Mouse (Mus musculus) forebrain, embryonic 14.5 days (tissue): ENCODE results near the gene Ddx4. TPM values are rescaled to one million over a fixed set of nuclear protein-coding genes. Genes with fewer than 3 reads are reported as not detected.
"Not testable (repeated sequence)": the region's sequence is repeated elsewhere in the genome, so short reads cannot be mapped to it uniquely, and the experiment has no call there.

Experiments used
- ATAC-seq: fragments of 200-750 bp; cut with Nextera tagmentation; 2 replicates; pipeline ENCODE4 v1.8.0; 2017; ENCODE audit warnings: mild to moderate bottlenecking, moderate library complexity
- DNase-seq: peaks from one replicate; pipeline ENCODE4 v3.0.0-alpha.2; 2015; ENCODE audit warnings: low spot score
- H3K27ac ChIP-seq: fragments of 300-500 bp; sonication (generic); 2 replicates; pipeline ENCODE4 v1.5.1; 2014; ENCODE audit warnings: low read depth, mild to moderate bottlenecking, control low read depth, low read length, moderate library complexity
- H3K27me3 ChIP-seq: fragments of 300-500 bp; sonication (generic); replicated peaks from 2 replicates; pipeline ENCODE4 v1.6.1; 2014; ENCODE audit warnings: low read length, control low read depth, mixed read lengths; ENCODE audit not compliant: control insufficient read depth, insufficient read depth
- H3K36me3 ChIP-seq: fragments of 300-500 bp; sonication (generic); 2 replicates; pipeline ENCODE4 v1.6.1; 2014; ENCODE audit warnings: low read length, control low read depth; ENCODE audit not compliant: control insufficient read depth, insufficient read depth
- H3K4me1 ChIP-seq: fragments of 300-500 bp; sonication (generic); 2 replicates; pipeline ENCODE4 v1.6.1; 2014; ENCODE audit warnings: antibody characterized with exemption, low read length, control low read depth; ENCODE audit not compliant: control insufficient read depth, insufficient read depth
- H3K4me2 ChIP-seq: fragments of 300-500 bp; sonication (generic); 2 replicates; pipeline ENCODE4 v1.6.1; 2014; ENCODE audit warnings: mild to moderate bottlenecking, control low read depth, low read length
- H3K4me3 ChIP-seq: fragments of 300-500 bp; sonication (generic); 2 replicates; pipeline ENCODE4 v1.5.1; 2014; ENCODE audit warnings: low read depth, low read length, control low read depth
- H3K9ac ChIP-seq: fragments of 300-500 bp; sonication (generic); 2 replicates; pipeline ENCODE4 v1.6.1; 2014; ENCODE audit warnings: mild to moderate bottlenecking, low read length, control low read depth, moderate library complexity
- H3K9me3 ChIP-seq: fragments of 300-500 bp; sonication (generic); replicated peaks from 2 replicates; pipeline ENCODE4 v1.6.1; 2016; ENCODE audit warnings: low read length, control low read depth, mixed read lengths; ENCODE audit not compliant: control insufficient read depth
- WGBS: fragments of 180-500 bp; shearing (Covaris S2); extraction: QIAGEN DNeasy Blood & Tissue Kit; methylation state at CpG from one replicate; pipeline ENCODE4 v1.1.7; 2014; 5-methylcytosine and 5-hydroxymethylcytosine counted together
- polyA plus RNA-seq: library from polyadenylated mRNA; unstranded; fragments of >200 nt; fragmentation: Nextera tagmentation; extraction: Ambion mirVana; gene quantifications from 2 replicates; pipeline ENCODE4 v1.2.1, GENCODE M21; 2014

Gene Ddx4
- polyA plus RNA-seq, 1 experiment from 2014 or later: 0.93 TPM

- Histone ChIP-seq H3K9me3 (no peaks in the 10 kb centered on the region), H3K4me2 (no peak overlapping the region), H3K4me1 (no peaks in the 10 kb centered on the region), H3K4me3 (no peak overlapping the region), H3K27me3 (no peaks in the 10 kb centered on the region), H3K36me3 (no peaks in the 10 kb centered on the region), H3K9ac (no peak overlapping the region), H3K27ac (no peak overlapping the region)
- WGBS: 61% methylated on average over 3 of the region's 3 CpGs
- peak; percentile 20 for DNase-seq
- ATAC-seq: no peak
Measured at GRCm38 (mm10) chr13:112621592-112621991, 30.7 kb downstream of the Ddx4 start.

DNA sequence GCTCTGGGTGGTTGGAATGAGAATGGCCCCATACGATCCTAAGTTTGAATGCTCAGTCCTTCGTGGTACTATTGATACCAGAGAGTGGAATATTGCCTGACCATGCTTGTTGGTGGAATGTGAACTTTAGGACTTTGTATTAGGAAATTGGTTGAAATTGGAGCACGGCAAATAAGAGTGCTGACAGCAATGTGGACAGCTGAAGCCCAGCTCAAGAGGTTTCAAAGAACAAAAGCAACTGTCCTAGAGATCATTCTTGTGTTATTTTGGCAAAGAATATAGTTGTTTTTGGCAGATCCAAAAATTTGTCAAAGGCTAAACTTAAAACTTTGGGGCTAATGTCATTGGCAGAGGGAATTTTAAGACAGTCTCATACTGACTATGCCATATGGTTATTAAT, 43.7 kb downstream of the Ddx4 start:
- H3K4me2 ChIP-seq: no peak overlapping the region
- ATAC-seq: no peak
- no peaks in the 10 kb centered on the region for H3K9me3 ChIP-seq
- H3K27ac ChIP-seq: no peak overlapping the region
- 90% methylated on average over 3 of the region's 3 CpGs for WGBS
- H3K36me3 ChIP-seq: no peaks in the 10 kb centered on the region
- no peak for DNase-seq
- no peaks in the 10 kb centered on the region for H3K4me1 ChIP-seq
- H3K4me3 ChIP-seq: no peak overlapping the region
- H3K9ac ChIP-seq: no peak overlapping the region
- H3K27me3 ChIP-seq: no peaks in the 10 kb centered on the region

DNA sequence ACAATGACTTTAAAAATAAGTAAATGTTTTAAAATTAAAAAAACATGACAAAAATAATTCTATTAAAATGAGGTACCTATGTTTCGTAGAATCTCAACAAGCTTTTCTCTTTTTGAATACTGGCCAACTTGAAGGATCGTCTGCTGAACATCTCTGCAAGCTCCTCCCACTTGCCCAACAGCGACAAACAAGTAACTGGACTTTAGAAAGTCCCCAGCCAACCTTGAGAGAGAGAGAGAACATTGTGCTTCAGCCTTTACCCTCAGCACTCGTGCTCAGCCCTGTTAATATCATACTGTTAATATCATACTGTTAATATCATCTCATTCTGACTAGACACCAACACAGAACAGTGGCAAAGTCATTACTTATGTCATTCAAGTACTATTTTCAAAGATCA, 47.9 kb downstream of the Ddx4 start:
- H3K27ac ChIP-seq: no peak overlapping the region
- DNase-seq (no peak), ATAC-seq (no peak)
- WGBS: 69% methylated on average over 4 of the region's 4 CpGs
- H3K4me3 ChIP-seq: no peak overlapping the region
- no peaks in the 10 kb centered on the region for H3K4me1 ChIP-seq
- no peaks in the 10 kb centered on the region for H3K36me3 ChIP-seq
- H3K9me3 ChIP-seq: no peaks in the 10 kb centered on the region
- H3K9ac ChIP-seq: no peak overlapping the region
- no peaks in the 10 kb centered on the region for H3K27me3 ChIP-seq
- H3K4me2 ChIP-seq: no peak overlapping the region

- no peak overlapping the region for H3K27ac ChIP-seq
- no peak overlapping the region for H3K9ac ChIP-seq
- H3K9me3 ChIP-seq: no peaks in the 10 kb centered on the region
- no peaks in the 10 kb centered on the region for H3K27me3 ChIP-seq
- ATAC-seq (no peak), DNase-seq (no peak)
- no peak overlapping the region for H3K4me3 ChIP-seq
- H3K4me1 ChIP-seq: no peaks in the 10 kb centered on the region
- no peak overlapping the region for H3K4me2 ChIP-seq
- 98% methylated on average over 1 of the region's 1 CpGs for WGBS
- no peaks in the 10 kb centered on the region for H3K36me3 ChIP-seq
Measured at GRCm38 (mm10) chr13:112603839-112604238, 48.4 kb downstream of the Ddx4 start.

DNA sequence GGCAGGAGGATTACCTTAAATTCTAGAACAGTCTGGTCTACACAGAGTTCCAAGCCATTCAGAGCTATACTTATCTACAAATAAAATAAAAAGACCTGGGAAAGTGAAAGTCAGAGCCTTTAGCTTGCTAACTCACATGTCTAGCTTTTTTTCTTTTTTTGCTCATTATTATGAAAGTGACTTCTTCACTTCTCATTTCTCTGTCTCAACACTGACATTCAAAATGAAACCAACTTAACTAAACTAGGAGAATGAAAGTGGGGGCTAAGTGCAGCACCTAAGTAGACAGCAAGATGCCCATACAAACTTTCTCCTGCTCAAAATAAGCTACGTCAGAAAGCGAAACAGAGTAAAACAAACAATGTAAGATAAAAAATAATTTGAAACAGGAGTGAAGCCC, 49.7 kb downstream of the Ddx4 start:
- Histone ChIP-seq H3K4me2 (no peak overlapping the region), H3K9me3 (no peaks in the 10 kb centered on the region), H3K9ac (no peak overlapping the region), H3K36me3 (no peaks in the 10 kb centered on the region), H3K27me3 (no peaks in the 10 kb centered on the region), H3K4me3 (no peak overlapping the region), H3K4me1 (no peaks in the 10 kb centered on the region), H3K27ac (no peak overlapping the region)
- WGBS: 95% methylated on average over 2 of the region's 2 CpGs
- DNase-seq: no peak
- ATAC-seq: no peak

DNA sequence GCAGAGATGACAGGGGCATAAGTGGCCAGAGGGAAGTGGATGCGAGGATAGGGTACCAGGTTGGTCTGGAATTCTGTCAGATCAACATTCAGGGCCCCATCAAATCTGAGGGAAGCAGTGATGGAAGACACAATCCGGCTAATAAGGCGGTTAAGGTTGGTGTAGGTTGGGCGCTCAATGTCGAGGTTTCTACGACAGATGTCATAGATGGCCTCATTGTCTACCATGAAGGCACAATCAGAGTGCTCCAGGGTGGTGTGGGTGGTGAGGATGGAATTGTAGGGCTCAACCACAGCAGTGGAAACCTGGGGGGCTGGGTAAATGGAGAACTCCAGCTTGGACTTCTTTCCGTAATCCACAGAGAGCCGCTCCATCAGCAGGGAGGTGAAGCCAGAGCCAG, 58.0 kb downstream of the Ddx4 start, which contains the start of gene Il31ra:
Il31ra (minus strand) TSS at position 101 of the 400 bp plus-strand sequence.
- not testable (repeated sequence) for DNase-seq, H3K27me3 ChIP-seq, H3K4me3 ChIP-seq, H3K9ac ChIP-seq, H3K9me3 ChIP-seq, H3K27ac ChIP-seq, ATAC-seq, H3K36me3 ChIP-seq, H3K4me1 ChIP-seq, H3K4me2 ChIP-seq
- 93% methylated on average over 4 of the region's 8 CpGs for whole genome bisulfite sequencing

- no peak overlapping the region for H3K4me3 ChIP-seq
- 35% methylated on average over 2 of the region's 2 CpGs for WGBS
- ATAC-seq (no peak), DNase-seq (no peak)
- H3K9ac ChIP-seq: no peak overlapping the region
- H3K4me2 ChIP-seq: no peak overlapping the region
- H3K4me1 ChIP-seq: no peaks in the 10 kb centered on the region
- no peaks in the 10 kb centered on the region for H3K36me3 ChIP-seq
- H3K9me3 ChIP-seq: no peaks in the 10 kb centered on the region
- H3K27me3 ChIP-seq: no peaks in the 10 kb centered on the region
- H3K27ac ChIP-seq: no peak overlapping the region
Measured at GRCm38 (mm10) chr13:112590254-112590653, 62.0 kb downstream of the Ddx4 start.

DNA sequence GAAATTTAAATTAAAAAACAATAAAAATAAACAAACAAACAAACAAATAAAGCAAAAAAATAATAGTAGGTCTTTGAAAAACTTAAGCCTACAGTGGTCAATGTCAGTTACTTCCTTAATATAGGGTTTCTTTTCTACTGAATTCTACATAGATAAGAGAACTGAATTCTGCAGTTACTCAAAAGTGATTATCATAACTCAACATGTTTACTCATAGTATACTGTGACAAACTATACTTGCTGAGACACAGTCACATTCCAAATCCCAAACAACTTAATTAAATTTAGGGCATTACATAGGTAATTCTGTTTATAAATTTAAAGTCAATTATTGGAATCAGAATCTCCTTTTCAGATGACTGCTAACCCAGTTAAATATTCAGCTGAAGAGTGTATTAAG, 62.6 kb downstream of the Ddx4 start:
- no peaks in the 10 kb centered on the region for H3K36me3 ChIP-seq
- no peak overlapping the region for H3K27ac ChIP-seq
- H3K9me3 ChIP-seq: no peaks in the 10 kb centered on the region
- ATAC-seq (no peak), DNase-seq (no peak)
- no peaks in the 10 kb centered on the region for H3K27me3 ChIP-seq
- no peak overlapping the region for H3K9ac ChIP-seq
- H3K4me2 ChIP-seq: no peak overlapping the region
- H3K4me3 ChIP-seq: no peak overlapping the region
- H3K4me1 ChIP-seq: no peaks in the 10 kb centered on the region

- no peak overlapping the region for H3K4me3 ChIP-seq
- H3K27me3 ChIP-seq: no peaks in the 10 kb centered on the region
- peak; percentile 67 for DNase-seq
- no peak overlapping the region for H3K4me2 ChIP-seq
- ATAC-seq: peak; percentile 57; the same call in 1 of the 2 replicates
- H3K27ac ChIP-seq: no peak overlapping the region
- WGBS: 36% methylated on average over 7 of the region's 7 CpGs
- peaks cover 10% of the 10 kb centered on the region for H3K4me1 ChIP-seq
- no peak overlapping the region for H3K9ac ChIP-seq
- H3K9me3 ChIP-seq: no peaks in the 10 kb centered on the region
- H3K36me3 ChIP-seq: no peaks in the 10 kb centered on the region
Measured at GRCm38 (mm10) chr13:112584556-112585237, 67.6 kb downstream of the Ddx4 start.
